14 mouse cellular contexts compared by ENCODE assay signal in genomic region chr11:97585932-97586331, GRCm38 (mm10). TPM values are rescaled to one million over a fixed set of nuclear protein-coding genes. Genes with fewer than 3 reads are reported as not detected.
A peak's percentile ranks its signal among the peaks of the same experiment; 100 is the strongest.
DNase-seq lines count a peak whose midpoint lies in the region; TF ChIP-seq lines count a peak whose summit lies in the region.
"Had no signal": no experiment of that assay in that cellular context is flagged by ENCODE, and none has a peak within 500 bp of the region (broad histone marks: within the 10 kb centered on the region; RNA-seq: fewer than 3 reads in every experiment).

No protein-coding gene starts in this region.

- no peak for TF ChIP-seq POLR2A in heart, adult 2 months (IDR thresholded peaks at IDR 0.05; ENCODE audit: insufficient read depth, low read depth, low read length)

- no peaks in the 10 kb centered on the region for H3K79me2 ChIP-seq in heart, adult 2 months (replicated peaks; ENCODE audit: control insufficient read depth, insufficient read depth, low read length)

- H3K27ac ChIP-seq in heart, adult 2 months = peak overlapping the region; percentile 47; the same call in 1 of the 2 replicates
- H3K27ac ChIP-seq: embryonic facial prominence, embryonic 12.5 days; forebrain, embryonic 15.5 days; hindbrain, postnatal 0 days; limb, embryonic 10.5 days; midbrain, embryonic 15.5 days had no signal

- peaks cover 1% of the 10 kb centered on the region; the same call in 1 of the 2 replicates for H3K4me1 ChIP-seq in heart, adult 2 months (ENCODE audit: control insufficient read depth, insufficient read depth, low read length)

- H3K9ac ChIP-seq in heart, adult 2 months (ENCODE audit: low read depth, low read length) = no peak overlapping the region
- H3K9ac ChIP-seq: embryonic facial prominence, embryonic 12.5 days; forebrain, embryonic 15.5 days; midbrain, embryonic 15.5 days had no signal

- no peak for TF ChIP-seq CTCF in heart, adult 2 months (IDR thresholded peaks at IDR 0.05)

- H3K36me3 ChIP-seq in heart, adult 2 months (ENCODE audit: control insufficient read depth, insufficient read depth, low read length) = no peaks in the 10 kb centered on the region
- H3K36me3 ChIP-seq: embryonic facial prominence, embryonic 12.5 days; forebrain, embryonic 15.5 days; limb, embryonic 10.5 days; midbrain, embryonic 15.5 days had no signal

- intact Hi-C loops in heart, adult 2 months (cut with DNase I) = no loop called here
- intact Hi-C loops in heart, postnatal 25 days (cut with DNase I) = no loop called here

- H3K4me3 ChIP-seq in heart, adult 2 months = no peak overlapping the region
- H3K4me3 ChIP-seq: embryonic facial prominence, embryonic 12.5 days; forebrain, embryonic 15.5 days; limb, embryonic 10.5 days; midbrain, embryonic 15.5 days had no signal

- DNase-seq in heart, adult 2 months = peak in 1 of 2 experiments; percentile 41
- peak; percentile 12 for DNase-seq in heart, postnatal 25 days (ENCODE audit: low spot score)
- peak; percentile 51 for DNase-seq in kidney, postnatal 10 days
- peak; percentile 72 to 87 for DNase-seq in lung, postnatal 4 days
- no peak for DNase-seq in layer of hippocampus, postnatal 10 days (ENCODE audit: low spot score in 2 of 2)
- no peak for DNase-seq in spleen, adult 12 weeks (ENCODE audit: low spot score)
- DNase-seq in ovary, postnatal 14 days (ENCODE audit: low spot score) = no peak
- DNase-seq: adrenal gland, adult 2 months; cerebellum, adult 11-12 months had no signal

- TF ChIP-seq EP300 in heart, adult 2 months (IDR thresholded peaks at IDR 0.05; ENCODE audit: insufficient read depth, low read depth, low read length) = 0 out of 2 replicates have a peak, but pooled peaks have one; percentile 35

- WGBS in heart, adult 2 months = 22% methylated on average over 10 of the region's 10 CpGs

- no peaks in the 10 kb centered on the region; the same call in 1 of the 2 replicates for H3K27me3 ChIP-seq in heart, adult 2 months (ENCODE audit: control insufficient read depth, insufficient read depth, low read length)
- H3K27me3 ChIP-seq: forebrain, embryonic 15.5 days; midbrain, embryonic 15.5 days had no signal

RNA-seq across cellular contexts. Expression of gene Srcin1, which starts 9.9 kb away (rescaled TPM):
- under 1 TPM; 0.13 to 0.36 TPM for total RNA-seq in heart, adult 2 months (2021)
- 0.26 and 0.31 TPM in 2 replicates for polyA plus RNA-seq in heart, adult 2 months (2012; rRNA removed)
- under 1 TPM; 0.20 to 0.47 TPM for total RNA-seq in heart, postnatal 25 days (2021)
- total RNA-seq in layer of hippocampus, postnatal 10 days (2021) = 100 to 1,000 TPM; 271 to 286 TPM

RNA-seq across cellular contexts. Expression of gene Epop, which starts 43.6 kb away (rescaled TPM):
- total RNA-seq in heart, adult 2 months (2021) = 1 to 10 TPM; 1.4 to 2.6 TPM
- polyA plus RNA-seq in heart, adult 2 months (2012; rRNA removed) = 0.44 and 0.61 TPM in 2 replicates
- 1 to 10 TPM in 1 of 2 experiments, under 1 TPM in 1; 0.94 to 1.5 TPM for total RNA-seq in heart, postnatal 25 days (2021)
- total RNA-seq in layer of hippocampus, postnatal 10 days (2021) = 1 to 10 TPM; 7.4 to 9.8 TPM

Comparison
In these comparisons a context has a peak if more than half of its experiments do, and no peak if none do; other contexts are left out.
1. DNase-seq: peak in heart, postnatal 25 days (single experiment), kidney, postnatal 10 days (single experiment) and lung, postnatal 4 days (2 of 2); none in layer of hippocampus, postnatal 10 days (0 of 2), spleen, adult 12 weeks (single experiment) and ovary, postnatal 14 days (single experiment).
2. RNA of gene Srcin1, which starts 9.9 kb away (total RNA-seq): 271 to 286 TPM in layer of hippocampus, postnatal 10 days; 0.20 to 0.47 TPM in heart, postnatal 25 days and 0.13 to 0.36 TPM in heart, adult 2 months; every median in the first group is over 100 times any median in the second.